Mouse (Mus musculus) right cerebral cortex, postnatal 36 days (tissue): ENCODE results near the gene Hax1.

Experiments
- DNase-seq, 2 experiments: peaks; one replicate each; pipeline ENCODE4 v3.0.0; 2022; ENCODE audit warnings: low spot score in 2 of 2, mixed read lengths in 1 of 2

Hax1 gene

DNA sequence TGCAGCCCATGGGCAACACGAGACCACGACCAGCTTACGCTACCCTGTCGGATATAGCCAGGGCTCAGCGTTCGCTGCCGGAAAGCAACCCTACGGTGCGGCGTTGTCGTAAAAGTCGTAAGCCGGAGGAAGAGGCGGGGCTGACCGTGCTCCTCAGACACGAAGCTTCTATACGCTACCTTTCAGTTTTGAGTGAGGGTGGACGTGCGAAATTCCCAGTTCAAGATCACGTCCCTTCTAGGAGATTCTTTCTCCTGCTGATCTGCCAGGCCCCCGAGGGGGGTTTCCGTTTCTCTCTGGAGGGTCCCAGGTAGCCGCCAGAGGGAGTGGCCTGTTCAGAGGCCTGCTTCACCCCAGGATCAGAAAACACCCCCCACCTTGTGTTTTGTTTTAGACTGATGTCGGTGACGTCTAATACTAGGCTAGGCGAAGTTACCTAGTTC is at the start of gene Hax1:
Gene Hax1 (minus strand): TSS at position 169 of the 443 bp plus-strand sequence.
- DNase-seq, result peak; percentile 91 to 92

DNA sequence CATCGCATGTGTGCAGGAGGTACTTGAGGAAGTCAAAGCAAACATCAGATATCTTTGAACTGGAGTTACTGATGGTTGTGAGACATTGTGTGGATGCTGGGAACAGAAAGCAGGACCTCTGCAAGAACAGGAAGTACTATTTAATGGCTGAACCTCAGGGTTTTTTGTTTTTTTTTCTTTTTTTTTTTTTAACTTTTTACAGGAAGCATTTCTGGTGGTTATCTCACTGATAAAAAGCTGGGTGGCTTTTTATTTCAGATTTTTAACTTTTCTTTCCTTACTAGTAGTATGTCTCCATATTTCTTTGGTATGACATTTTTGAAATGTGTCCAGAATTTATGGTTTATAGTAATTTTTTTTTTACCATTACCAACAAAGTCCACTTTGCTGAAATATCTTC is 37.7 kb upstream of the Hax1 start:
- no peak for DNase-seq

DNA sequence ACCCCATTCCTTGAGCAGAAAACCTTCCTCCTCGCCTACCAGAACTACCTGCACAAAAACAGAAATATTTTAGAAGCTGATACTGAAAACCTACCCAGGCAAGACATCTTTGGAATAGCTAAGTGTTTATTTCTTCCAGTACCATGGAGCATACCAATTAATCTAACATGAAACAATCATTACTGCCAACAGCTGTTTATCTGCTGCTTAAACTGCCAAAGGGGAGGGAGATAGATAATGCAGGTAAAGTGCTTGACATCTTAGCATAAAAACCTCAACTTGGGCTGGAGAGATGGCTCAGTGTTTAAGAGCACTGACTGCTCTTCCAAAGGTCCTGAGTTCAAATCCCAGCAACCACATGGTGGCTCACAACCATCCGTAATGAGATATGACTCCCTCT is 36.1 kb upstream of the Hax1 start:
- DNase-seq, result no peak

DNA sequence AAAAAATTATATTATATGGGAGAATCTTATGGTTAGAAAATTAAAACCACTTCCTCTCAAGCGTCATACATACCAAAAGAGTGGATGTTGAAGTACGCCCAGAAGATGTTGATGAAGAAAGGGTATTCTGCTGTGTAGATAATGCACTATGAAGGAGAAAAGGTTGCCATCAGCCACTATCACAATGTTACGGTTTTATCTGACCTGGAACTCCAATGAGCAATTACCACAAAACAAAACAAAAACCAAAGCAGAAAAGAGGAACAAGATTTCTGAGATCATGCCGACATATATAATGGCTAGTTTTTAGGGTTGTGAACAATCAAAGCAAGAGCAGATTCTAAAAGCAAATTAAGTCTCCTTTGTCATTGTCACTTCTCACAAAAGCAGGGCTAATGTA is 18.0 kb upstream of the Hax1 start:
- DNase-seq, result no peak

DNA sequence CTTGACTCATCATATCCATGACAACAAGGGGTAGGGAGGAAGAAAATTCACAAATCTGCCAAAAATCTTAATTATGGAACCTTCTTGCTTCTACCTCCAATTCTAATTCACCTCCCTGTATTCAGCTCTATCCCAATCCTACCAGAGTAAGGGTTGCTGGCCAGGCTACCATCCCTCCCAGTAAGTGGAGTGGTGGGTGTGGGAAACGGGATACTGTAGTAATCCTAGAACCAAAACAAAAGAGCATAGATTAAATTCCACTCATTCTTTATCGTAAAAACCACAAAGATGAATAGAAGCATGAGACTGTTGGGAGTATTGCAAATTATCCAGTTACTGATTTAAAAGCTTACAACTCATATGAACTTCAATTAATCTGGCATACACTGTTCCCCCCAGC is 11.7 kb upstream of the Hax1 start:
- DNase-seq, result no peak

GRCm38 (mm10) chr3:90004091-90004796 is 5.7 kb upstream of the Hax1 start:
- DNase-seq, result no peak

DNA sequence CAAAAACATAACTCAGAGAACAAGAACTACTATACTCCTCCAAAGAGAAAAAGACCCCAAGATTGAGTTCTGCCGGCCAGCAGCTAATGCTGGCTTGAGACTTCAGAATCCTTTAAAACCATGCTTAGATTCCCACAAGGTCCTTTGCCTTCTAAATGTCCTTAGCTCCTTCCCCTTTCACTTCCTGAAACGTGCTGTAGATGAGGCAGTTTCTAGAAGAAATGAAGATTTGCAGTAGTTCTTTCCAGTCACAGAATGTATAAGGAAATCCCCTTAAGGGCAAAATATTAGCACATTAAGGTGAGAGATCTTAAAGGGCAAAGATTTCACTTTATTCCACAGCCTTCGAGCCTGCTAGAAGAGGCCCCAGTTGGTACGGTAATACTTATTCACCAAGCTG is 1.2 kb upstream of the Hax1 start:
- DNase-seq, result no peak

GRCm38 (mm10) chr3:89999090-89999489 is 510 bp upstream of the Hax1 start:
- DNase-seq, result no peak

DNA sequence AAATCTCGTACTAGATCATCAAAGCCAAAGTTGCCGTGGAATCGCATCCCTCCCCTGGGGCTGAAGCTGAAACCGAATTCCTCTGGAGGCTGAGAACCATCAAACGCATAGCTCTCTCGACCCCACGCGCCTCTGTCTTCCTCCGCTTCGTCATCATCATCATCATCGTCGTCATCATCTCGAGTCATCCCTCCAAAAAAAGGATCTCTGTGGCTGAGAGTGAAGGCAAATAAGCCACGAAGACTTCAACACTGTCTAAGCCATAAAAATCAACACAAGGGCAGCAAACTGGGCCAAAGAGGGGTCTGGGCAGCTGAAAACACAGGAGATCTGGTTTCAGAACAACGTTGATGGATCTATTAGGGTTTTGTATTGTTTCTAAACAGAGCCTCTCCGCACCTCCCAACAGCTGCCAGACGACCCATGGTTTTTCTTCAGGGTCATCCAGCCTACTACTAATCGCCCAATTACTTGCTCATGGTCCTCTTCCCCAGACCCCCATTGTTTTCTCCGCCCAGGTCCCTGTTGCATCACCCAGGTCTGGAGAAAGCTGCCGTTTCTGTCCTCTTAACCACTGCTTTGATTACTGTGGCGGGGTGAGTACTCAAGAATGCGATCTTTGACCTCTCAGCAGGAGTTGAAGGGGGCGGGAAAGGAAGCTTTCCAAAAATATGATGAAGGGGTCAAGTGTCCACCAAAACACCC is 637 bp downstream of the Hax1 start:
- DNase-seq, result peak in 1 of 2 experiments; percentile 7

DNA sequence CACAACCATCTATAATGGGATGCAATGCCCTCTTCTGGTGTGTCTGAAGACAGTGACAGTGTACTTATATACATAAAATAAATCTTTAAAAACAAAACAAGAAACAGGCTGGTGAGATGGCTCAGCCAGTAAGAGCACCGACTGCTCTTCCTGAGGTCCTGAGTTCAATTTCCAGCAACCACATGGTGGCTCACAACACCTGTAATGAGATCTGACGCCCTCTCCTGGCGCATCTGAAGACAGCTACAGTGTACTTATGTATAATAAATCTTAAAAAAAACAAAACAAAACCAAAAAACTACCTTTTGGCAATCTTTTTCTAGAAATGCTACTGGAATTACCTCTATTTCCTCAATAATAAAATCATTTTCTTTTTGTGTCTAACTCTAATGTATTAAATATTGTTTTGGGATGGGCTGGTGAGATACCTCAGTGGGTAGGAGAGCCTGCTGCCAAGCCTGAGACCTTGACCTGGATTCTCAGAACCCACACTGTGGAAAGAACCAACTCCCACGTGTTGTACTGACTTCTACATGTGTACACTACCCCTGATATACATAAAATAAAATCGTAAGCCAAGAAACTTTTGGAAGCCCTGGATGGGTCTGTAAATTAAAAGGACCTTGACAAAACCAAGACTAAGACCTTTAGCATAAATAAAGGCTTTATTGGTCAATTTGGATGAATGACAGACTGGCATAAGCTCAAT is 3.6 kb downstream of the Hax1 start:
- no peak for DNase-seq

DNA sequence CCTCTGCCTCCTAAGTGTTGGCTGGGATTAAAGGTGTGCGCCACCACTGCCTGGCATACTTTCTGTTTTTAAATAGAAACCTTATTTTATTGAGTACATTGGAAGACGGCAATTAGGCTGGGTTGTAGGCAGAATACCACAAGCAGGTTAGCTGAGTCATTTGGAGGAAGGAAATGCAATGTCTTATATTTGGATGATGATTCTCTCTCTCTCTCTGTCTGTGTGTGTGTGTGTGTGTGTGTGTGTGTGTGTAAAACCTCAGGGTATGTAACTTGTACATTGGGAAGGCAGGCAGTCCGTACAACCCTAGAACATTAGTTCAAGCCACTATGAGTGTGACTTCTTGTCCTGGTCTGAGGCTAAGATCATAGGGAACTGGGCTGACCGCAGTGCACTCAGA is 10.8 kb downstream of the Hax1 start:
- no peak for DNase-seq

GRCm38 (mm10) chr3:89987211-89987610 is 11.4 kb downstream of the Hax1 start:
- DNase-seq, result no peak

DNA sequence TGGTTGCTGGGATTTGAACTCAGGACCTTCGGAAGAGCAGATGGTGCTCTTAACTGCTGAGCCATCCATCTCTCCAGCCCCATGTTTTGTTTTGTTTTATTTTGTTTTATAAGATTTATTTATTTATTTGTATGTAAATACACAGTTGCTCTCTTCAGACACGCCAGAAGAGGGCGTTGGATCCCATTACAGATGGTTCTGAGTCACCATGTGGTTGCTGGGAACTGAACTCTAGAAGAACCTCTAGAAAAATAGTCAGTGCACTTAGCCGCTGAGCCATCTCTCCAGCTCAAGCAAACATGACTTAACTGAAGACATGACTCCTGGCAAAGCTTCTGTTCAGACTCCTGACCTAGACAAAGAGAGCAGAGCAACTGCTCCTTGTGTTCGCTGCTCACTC is 16.2 kb downstream of the Hax1 start:
- no peak for DNase-seq

- no peak for DNase-seq
Observed at GRCm38 (mm10) chr3:89976859-89977258, 21.7 kb downstream of the Hax1 start.

GRCm38 (mm10) chr3:89968509-89968908 is 30.1 kb downstream of the Hax1 start:
- no peak for DNase-seq

- DNase-seq, result no peak
Observed at GRCm38 (mm10) chr3:89966946-89967345, 31.6 kb downstream of the Hax1 start.

GRCm38 (mm10) chr3:89965972-89966371 is 32.6 kb downstream of the Hax1 start:
- no peak for DNase-seq

GRCm38 (mm10) chr3:89965557-89965956 is 33.0 kb downstream of the Hax1 start:
- DNase-seq, result no peak

GRCm38 (mm10) chr3:89963926-89964739 is 34.4 kb downstream of the Hax1 start:
- no peak for DNase-seq

- peak in 1 of 2 experiments; percentile 50 for DNase-seq
Observed at GRCm38 (mm10) chr3:89963221-89963763, 35.3 kb downstream of the Hax1 start, which contains the start of gene Atp8b2. Gene Atp8b2 (minus strand): TSS chr3:89963508.

DNA sequence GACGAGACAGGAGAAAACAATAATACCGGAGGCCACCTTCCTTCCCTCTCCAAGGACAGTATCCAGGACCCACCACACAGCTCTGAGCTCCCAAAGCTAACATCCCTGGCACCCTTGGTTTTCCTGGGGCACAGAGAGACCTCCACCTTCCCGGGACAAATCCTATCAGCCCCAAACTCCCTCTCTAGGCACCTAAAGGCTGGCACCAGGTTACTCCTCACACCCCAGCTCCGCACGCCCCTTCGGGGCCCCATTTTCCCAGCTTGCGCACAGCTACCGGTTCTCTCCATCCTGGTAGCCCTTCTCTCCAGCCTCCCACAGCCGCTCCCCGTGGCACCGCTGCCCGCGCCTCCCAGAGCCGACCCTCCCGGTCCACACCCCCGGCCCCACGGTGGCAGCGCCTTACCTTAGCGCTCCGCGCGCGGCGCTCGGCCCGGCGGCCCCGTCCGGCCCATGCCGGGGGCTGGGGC is 35.8 kb downstream of the Hax1 start:
- DNase-seq, result no peak
